ENCODE assay signal across 8 mouse cellular contexts in the genomic region with DNA sequence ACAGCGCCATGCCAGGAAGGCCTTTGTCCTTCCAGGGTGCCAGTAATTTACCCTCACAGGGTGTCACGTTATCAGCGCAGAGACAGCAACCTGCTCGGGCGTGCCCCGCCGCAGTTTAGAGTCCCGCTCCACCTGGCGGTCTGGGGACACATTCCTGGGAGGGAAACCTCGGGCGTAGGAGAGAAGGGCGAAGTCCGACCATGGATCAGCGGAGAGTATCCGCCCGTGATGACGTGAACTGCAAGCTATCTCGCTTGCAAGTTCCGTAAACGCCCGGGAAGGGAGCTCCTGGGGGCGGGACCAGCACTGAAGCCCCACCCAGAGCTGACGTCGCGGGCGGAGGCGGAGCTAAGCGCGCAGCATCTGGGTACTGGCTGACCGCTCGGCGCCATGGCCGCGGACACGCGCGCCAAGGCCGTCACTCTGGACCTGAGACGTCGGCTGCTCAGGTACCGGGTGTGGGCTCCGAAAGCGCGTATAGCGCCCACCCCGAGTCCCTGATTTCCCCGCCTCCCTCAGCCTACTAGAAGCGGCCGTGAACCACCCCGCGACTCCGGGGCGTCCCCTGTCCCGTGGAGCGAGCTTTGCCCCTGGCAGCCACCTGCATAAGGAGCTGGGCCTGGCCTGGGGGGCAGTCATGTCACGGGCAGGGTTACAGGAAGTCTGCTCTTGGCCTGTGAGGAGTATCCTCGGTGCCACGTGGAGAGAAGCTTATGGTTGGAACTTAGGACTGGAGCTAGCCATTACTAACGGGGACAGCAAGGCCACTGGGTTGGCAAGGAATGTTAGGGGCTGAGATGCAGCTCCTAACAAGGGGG. TPM values are rescaled to one million over a fixed set of nuclear protein-coding genes. Genes with fewer than 3 reads are reported as not detected.
DNase-seq lines count a peak whose midpoint lies in the region; ATAC-seq lines count a peak whose summit lies in the region.

A gene (plus strand): TSS at position 327 of the 818 bp plus-strand sequence.

- H3K4me3 ChIP-seq in lung, embryonic 16.5 days (ENCODE audit: low read length), result peak within 1 kb of the TSS; percentile 75

- H3K4me2 ChIP-seq in lung, embryonic 16.5 days (ENCODE audit: low read depth, low read length), result peak within 1 kb of the TSS; percentile 71

- peaks cover 17% of the 10 kb centered on the region for H3K4me1 ChIP-seq in lung, embryonic 16.5 days (replicated peaks; ENCODE audit: control insufficient read depth, insufficient read depth, low read length)

- peak within 1 kb of the TSS; percentile 90 for H3K9ac ChIP-seq in lung, embryonic 16.5 days (ENCODE audit: low read length)

- peak within 1 kb of the TSS; percentile 96 for H3K27ac ChIP-seq in lung, embryonic 16.5 days (ENCODE audit: low read length)

- peak; percentile 77 for DNase-seq in MEL-GATA-1-ER (ENCODE audit: extremely low read depth, low read depth)
- peak; percentile 97 for DNase-seq in cerebellum, adult 8-10 months
- peak; percentile 96 for DNase-seq in forelimb bud, embryonic 11.5 days (ENCODE audit: low read depth, low spot score)
- DNase-seq in layer of hippocampus, adult 9-10 months (ENCODE audit: low spot score), result peak; percentile 70
- DNase-seq in ovary, postnatal 10 days (ENCODE audit: low spot score), result peak; percentile 93
- peak; percentile 87 to 93 for DNase-seq in thymus, postnatal 10 days (ENCODE audit: low spot score in 2 of 2)

- under 1% methylated on average over 58 of the region's 59 CpGs for WGBS in lung, embryonic 16.5 days

- peaks cover 26% of the 10 kb centered on the region for H3K36me3 ChIP-seq in lung, embryonic 16.5 days (ENCODE audit: control insufficient read depth, insufficient read depth, low read length)

- H3K27me3 ChIP-seq in lung, embryonic 16.5 days (ENCODE audit: control insufficient read depth, insufficient read depth, low read depth, low read length), result no peaks in the 10 kb centered on the region

- no peaks in the 10 kb centered on the region for H3K9me3 ChIP-seq in lung, embryonic 16.5 days (ENCODE audit: control insufficient read depth, low read length)

- ATAC-seq in hematopoietic stem cell, adult 5-6 weeks (replicated peaks in 1 of 2; ENCODE audit: insufficient read depth in 1 of 2, low FRiP score in 2 of 2, low TSS enrichment in 1 of 2, low read depth in 1 of 2, poor library complexity in 2 of 2, severe bottlenecking in 2 of 2), result peak; percentile 85 to 86
- peak; percentile 97 for ATAC-seq in lung, embryonic 16.5 days (ENCODE audit: low read depth)

RNA-seq across cellular contexts. Expression of the gene that starts here (rescaled TPM):
- 13.7 and 22.3 TPM in 2 replicates for total RNA-seq in hematopoietic stem cell, adult 5-6 weeks (2017)
- polyA plus RNA-seq in lung, embryonic 16.5 days (2015; fragmentation: Nextera tagmentation; extraction: Ambion mirVana), result 17.6 and 18.9 TPM in 2 replicates

Comparison
In these comparisons a context has a peak if more than half of its experiments do, and no peak if none do; other contexts are left out.
1. Peak in every context shown above with its lines: DNase-seq, ATAC-seq, H3K4me3 ChIP-seq and H3K27ac ChIP-seq.